Mouse (Mus musculus) forebrain, embryonic 14.5 days (tissue): ENCODE measurements around the gene Prkaa1. TPM values are rescaled to one million over a fixed set of nuclear protein-coding genes. Genes with fewer than 3 reads are reported as not detected.

Experiments used
- ATAC-seq: fragments of 200-750 bp; cut with Nextera tagmentation; 2 replicates; pipeline ENCODE4 v1.8.0; 2017; ENCODE audit warnings: mild to moderate bottlenecking, moderate library complexity
- DNase-seq: peaks from one replicate; pipeline ENCODE4 v3.0.0-alpha.2; 2015; ENCODE audit warnings: low spot score
- H3K27ac ChIP-seq: fragments of 300-500 bp; sonication (generic); 2 replicates; pipeline ENCODE4 v1.5.1; 2014; ENCODE audit warnings: low read depth, mild to moderate bottlenecking, control low read depth, low read length, moderate library complexity
- H3K27me3 ChIP-seq: fragments of 300-500 bp; sonication (generic); replicated peaks from 2 replicates; pipeline ENCODE4 v1.6.1; 2014; ENCODE audit warnings: low read length, control low read depth, mixed read lengths; ENCODE audit not compliant: control insufficient read depth, insufficient read depth
- H3K36me3 ChIP-seq: fragments of 300-500 bp; sonication (generic); 2 replicates; pipeline ENCODE4 v1.6.1; 2014; ENCODE audit warnings: low read length, control low read depth; ENCODE audit not compliant: control insufficient read depth, insufficient read depth
- H3K4me1 ChIP-seq: fragments of 300-500 bp; sonication (generic); 2 replicates; pipeline ENCODE4 v1.6.1; 2014; ENCODE audit warnings: antibody characterized with exemption, low read length, control low read depth; ENCODE audit not compliant: control insufficient read depth, insufficient read depth
- H3K4me2 ChIP-seq: fragments of 300-500 bp; sonication (generic); 2 replicates; pipeline ENCODE4 v1.6.1; 2014; ENCODE audit warnings: mild to moderate bottlenecking, control low read depth, low read length
- H3K4me3 ChIP-seq: fragments of 300-500 bp; sonication (generic); 2 replicates; pipeline ENCODE4 v1.5.1; 2014; ENCODE audit warnings: low read depth, low read length, control low read depth
- H3K9ac ChIP-seq: fragments of 300-500 bp; sonication (generic); 2 replicates; pipeline ENCODE4 v1.6.1; 2014; ENCODE audit warnings: mild to moderate bottlenecking, low read length, control low read depth, moderate library complexity
- H3K9me3 ChIP-seq: fragments of 300-500 bp; sonication (generic); replicated peaks from 2 replicates; pipeline ENCODE4 v1.6.1; 2016; ENCODE audit warnings: low read length, control low read depth, mixed read lengths; ENCODE audit not compliant: control insufficient read depth
- WGBS: fragments of 180-500 bp; shearing (Covaris S2); extraction: QIAGEN DNeasy Blood & Tissue Kit; methylation state at CpG from one replicate; pipeline ENCODE4 v1.1.7; 2014; 5-methylcytosine and 5-hydroxymethylcytosine counted together
- polyA plus RNA-seq: library from polyadenylated mRNA; unstranded; fragments of >200 nt; fragmentation: Nextera tagmentation; extraction: Ambion mirVana; gene quantifications from 2 replicates; pipeline ENCODE4 v1.2.1, GENCODE M21; 2014

Gene Prkaa1
- polyA plus RNA-seq, 1 experiment from 2014 or later = 15.7 TPM

- DNase-seq (peak; percentile 33), ATAC-seq (peak; percentile 54)
- Histone ChIP-seq H3K36me3 (peaks cover 10% of the 10 kb centered on the region; the same call in 1 of the 2 replicates), H3K27me3 (no peaks in the 10 kb centered on the region), H3K4me1 (peaks cover 9% of the 10 kb centered on the region; the same call in 1 of the 2 replicates), H3K27ac (peak overlapping the region; percentile 79), H3K4me2 (peak overlapping the region; percentile 79), H3K9ac (peak overlapping the region; percentile 85), H3K4me3 (peak overlapping the region; percentile 91), H3K9me3 (no peaks in the 10 kb centered on the region)
- 45% methylated on average over 11 of the region's 11 CpGs for WGBS
Observed at GRCm38 (mm10) chr15:5184668-5185330, 41.1 kb downstream of the Prkaa1 start.

- peak; percentile 90 for ATAC-seq
- DNase-seq = peak; percentile 87
- Histone ChIP-seq H3K36me3 (peaks cover 14% of the 10 kb centered on the region; the same call in 1 of the 2 replicates), H3K4me3 (peak within 1 kb of the TSS; percentile 91), H3K9me3 (no peaks in the 10 kb centered on the region), H3K27me3 (no peaks in the 10 kb centered on the region), H3K4me2 (peak within 1 kb of the TSS; percentile 79), H3K4me1 (peaks cover 9% of the 10 kb centered on the region; the same call in 1 of the 2 replicates), H3K27ac (peak within 1 kb of the TSS; percentile 79), H3K9ac (peak within 1 kb of the TSS; percentile 85)
- WGBS = under 1% methylated on average over 55 of the region's 55 CpGs
Observed at GRCm38 (mm10) chr15:5185366-5186292, 42.0 kb downstream of the Prkaa1 start, which contains the start of gene Ttc33. Gene Ttc33, plus strand, starts transcription at chr15:5185525.

GRCm38 (mm10) chr15:5186293-5186675 is 42.6 kb downstream of the Prkaa1 start:
- DNase-seq (no peak), ATAC-seq (no peak; the same call in 1 of the 2 replicates)
- Histone ChIP-seq H3K4me2 (peak overlapping the region; percentile 79), H3K4me1 (peaks cover 9% of the 10 kb centered on the region; the same call in 1 of the 2 replicates), H3K36me3 (peaks cover 18% of the 10 kb centered on the region; the same call in 1 of the 2 replicates), H3K27ac (no peak overlapping the region), H3K9ac (peak overlapping the region; percentile 85), H3K4me3 (peak overlapping the region; percentile 91), H3K9me3 (no peaks in the 10 kb centered on the region), H3K27me3 (no peaks in the 10 kb centered on the region)
- WGBS = 27% methylated on average over 10 of the region's 10 CpGs

GRCm38 (mm10) chr15:5187116-5187515 is 43.5 kb downstream of the Prkaa1 start:
- Histone ChIP-seq H3K4me2 (no peak overlapping the region), H3K4me1 (peaks cover 9% of the 10 kb centered on the region; the same call in 1 of the 2 replicates), H3K27me3 (no peaks in the 10 kb centered on the region), H3K27ac (no peak overlapping the region), H3K9ac (no peak overlapping the region), H3K36me3 (peaks cover 19% of the 10 kb centered on the region; the same call in 1 of the 2 replicates), H3K9me3 (no peaks in the 10 kb centered on the region), H3K4me3 (no peak overlapping the region)
- WGBS = 64% methylated on average over 4 of the region's 4 CpGs
- ATAC-seq (no peak), DNase-seq (no peak)

- no peak for DNase-seq
- Histone ChIP-seq H3K27ac (no peak overlapping the region), H3K9ac (no peak overlapping the region), H3K36me3 (peaks cover 19% of the 10 kb centered on the region; the same call in 1 of the 2 replicates), H3K27me3 (no peaks in the 10 kb centered on the region), H3K4me3 (no peak overlapping the region), H3K4me2 (no peak overlapping the region), H3K9me3 (no peaks in the 10 kb centered on the region), H3K4me1 (peaks cover 9% of the 10 kb centered on the region; the same call in 1 of the 2 replicates)
- WGBS = 94% methylated on average over 1 of the region's 1 CpGs
- no peak for ATAC-seq
Observed at GRCm38 (mm10) chr15:5188029-5188428, 44.4 kb downstream of the Prkaa1 start.

GRCm38 (mm10) chr15:5189504-5190093 is 45.9 kb downstream of the Prkaa1 start:
- 70% methylated on average over 10 of the region's 10 CpGs for WGBS
- Histone ChIP-seq H3K36me3 (peaks cover 19% of the 10 kb centered on the region; the same call in 1 of the 2 replicates), H3K4me2 (no peak overlapping the region)

GRCm38 (mm10) chr15:5193833-5194232 is 50.2 kb downstream of the Prkaa1 start:
- DNase-seq = peak; percentile 25
- whole genome bisulfite sequencing = 82% methylated on average over 3 of the region's 3 CpGs

More at GRCm38 (mm10) chr15:5189504-5190093, 45.9 kb downstream of the Prkaa1 start:
- H3K4me1 ChIP-seq = peaks cover 6% of the 10 kb centered on the region; the same call in 1 of the 2 replicates
- no peak overlapping the region for H3K9ac ChIP-seq
- no peaks in the 10 kb centered on the region for H3K27me3 ChIP-seq
- DNase-seq (peak; percentile 5), ATAC-seq (no peak)
- no peak overlapping the region for H3K4me3 ChIP-seq
- H3K27ac ChIP-seq = no peak overlapping the region
- H3K9me3 ChIP-seq = no peaks in the 10 kb centered on the region

GRCm38 (mm10) chr15:5194446-5194845 is 50.8 kb downstream of the Prkaa1 start:
- DNase-seq (no peak), ATAC-seq (no peak)
- no peak overlapping the region for H3K4me2 ChIP-seq
- H3K9me3 ChIP-seq = no peaks in the 10 kb centered on the region
- H3K4me3 ChIP-seq = no peak overlapping the region
- no peaks in the 10 kb centered on the region for H3K27me3 ChIP-seq
- H3K27ac ChIP-seq = no peak overlapping the region
- peaks cover 18% of the 10 kb centered on the region; the same call in 1 of the 2 replicates for H3K36me3 ChIP-seq
- H3K4me1 ChIP-seq = no peaks in the 10 kb centered on the region
- H3K9ac ChIP-seq = no peak overlapping the region
- WGBS = 92% methylated on average over 6 of the region's 6 CpGs

More at GRCm38 (mm10) chr15:5193833-5194232, 50.2 kb downstream of the Prkaa1 start:
- H3K27me3 ChIP-seq = no peaks in the 10 kb centered on the region
- H3K4me2 ChIP-seq = no peak overlapping the region
- no peaks in the 10 kb centered on the region for H3K4me1 ChIP-seq
- H3K36me3 ChIP-seq = peaks cover 19% of the 10 kb centered on the region; the same call in 1 of the 2 replicates
- no peak for ATAC-seq
- no peak overlapping the region for H3K4me3 ChIP-seq
- no peak overlapping the region for H3K27ac ChIP-seq
- H3K9ac ChIP-seq = no peak overlapping the region
- H3K9me3 ChIP-seq = no peaks in the 10 kb centered on the region
